Mouse (Mus musculus): ENCODE measurements around the gene Tsx.
"Not testable (repeated sequence)": the region's sequence is repeated elsewhere in the genome, so short reads cannot be mapped to it uniquely, and the experiment has no call there.

Tsx gene

GRCm38 (mm10) chrX:103414167-103414566 is at the start of gene Tsx:
TSS of gene Tsx (plus strand) at chrX:103414467.
- DNase-seq (ENCODE audit: low read depth, low spot score) = no peak

- no peak for DNase-seq (ENCODE audit: low read depth, low spot score)
These were observed 48.1 kb upstream of the Tsx start for GRCm38 (mm10) chrX:103366201-103366600.

DNA sequence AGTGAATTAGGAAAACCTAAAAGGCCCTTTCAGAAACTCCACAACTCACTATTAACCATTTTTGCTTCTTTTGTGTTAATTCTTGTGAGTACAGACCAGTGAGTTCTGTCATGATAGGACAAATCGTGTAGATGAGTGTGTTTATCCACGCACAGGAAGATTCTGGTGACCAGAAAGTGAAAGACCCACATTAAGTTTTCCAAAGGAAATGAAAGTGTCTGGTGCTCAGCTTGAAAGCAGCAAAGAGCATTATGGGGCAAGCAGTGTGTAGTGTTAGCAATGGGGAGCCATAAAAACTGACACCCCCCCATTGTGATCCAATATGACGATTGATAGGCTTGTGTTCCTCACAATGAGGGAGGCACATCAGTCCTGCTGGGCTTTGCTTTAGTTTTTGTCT is 45.6 kb upstream of the Tsx start:
- no peak for DNase-seq (ENCODE audit: low read depth, low spot score)

DNA sequence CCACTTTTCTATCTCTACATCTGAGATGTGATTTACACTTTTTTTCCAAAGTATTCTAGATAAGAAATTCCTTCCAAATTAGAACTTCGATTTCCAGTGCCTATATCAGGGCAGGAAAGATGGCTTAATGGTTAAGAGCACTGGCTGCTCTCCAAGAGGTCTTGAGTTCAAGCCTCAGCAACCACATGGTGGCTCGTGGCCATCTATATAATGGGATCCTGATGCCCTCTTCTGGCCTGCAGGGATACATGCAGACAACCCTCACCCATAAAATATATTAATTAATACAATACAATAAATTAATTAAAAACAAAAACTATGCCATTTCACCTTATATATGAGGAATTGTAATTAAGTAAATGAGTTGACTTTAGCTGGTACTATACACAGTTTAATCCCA is 43.0 kb upstream of the Tsx start:
- no peak for DNase-seq (ENCODE audit: low read depth, low spot score)

DNA sequence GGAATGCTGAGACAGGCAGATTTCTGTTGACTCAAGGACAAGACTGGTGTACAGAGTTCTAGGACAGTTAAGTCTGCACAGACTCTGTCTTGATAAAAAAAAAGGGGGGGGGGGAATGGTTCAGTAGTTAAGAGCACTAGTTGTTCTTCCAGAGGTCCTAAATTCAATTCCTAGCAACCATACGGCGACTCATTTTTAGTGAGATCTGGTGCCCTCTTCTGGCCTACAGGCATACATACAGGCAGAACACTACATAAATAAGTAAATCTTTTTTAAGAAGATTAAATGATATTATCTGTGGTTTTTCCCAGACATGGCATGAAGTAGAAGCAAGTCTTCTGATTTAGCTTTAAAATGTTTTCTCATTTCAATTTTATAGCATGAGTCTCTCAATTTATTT is 42.6 kb upstream of the Tsx start:
- no peak for DNase-seq (ENCODE audit: low read depth, low spot score)

- DNase-seq (ENCODE audit: low read depth, low spot score) = no peak
These were observed 40.0 kb upstream of the Tsx start for GRCm38 (mm10) chrX:103374250-103374649.

- DNase-seq (ENCODE audit: low read depth, low spot score) = no peak
These were observed 29.7 kb upstream of the Tsx start for GRCm38 (mm10) chrX:103384528-103384927.

DNA sequence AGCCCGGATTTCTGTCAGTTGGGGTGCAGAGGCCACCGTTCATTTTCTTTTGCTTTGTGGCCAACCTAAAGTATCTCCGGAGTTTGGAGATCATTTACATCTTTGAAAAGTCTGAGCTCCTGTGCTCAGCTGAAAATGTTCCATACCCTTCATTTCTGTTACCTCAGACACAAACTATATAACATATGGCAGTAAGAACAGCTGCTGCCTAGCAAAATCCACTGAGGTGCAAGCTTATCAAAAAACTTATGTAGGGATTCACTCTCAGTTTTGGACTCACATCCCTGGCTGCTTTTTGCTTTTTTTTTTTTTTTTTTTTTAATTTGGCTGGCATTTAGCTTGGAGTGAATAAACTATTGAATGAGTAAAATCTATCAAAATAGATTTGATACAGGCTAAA is 26.1 kb upstream of the Tsx start:
- no peak for DNase-seq (ENCODE audit: low read depth, low spot score)

DNA sequence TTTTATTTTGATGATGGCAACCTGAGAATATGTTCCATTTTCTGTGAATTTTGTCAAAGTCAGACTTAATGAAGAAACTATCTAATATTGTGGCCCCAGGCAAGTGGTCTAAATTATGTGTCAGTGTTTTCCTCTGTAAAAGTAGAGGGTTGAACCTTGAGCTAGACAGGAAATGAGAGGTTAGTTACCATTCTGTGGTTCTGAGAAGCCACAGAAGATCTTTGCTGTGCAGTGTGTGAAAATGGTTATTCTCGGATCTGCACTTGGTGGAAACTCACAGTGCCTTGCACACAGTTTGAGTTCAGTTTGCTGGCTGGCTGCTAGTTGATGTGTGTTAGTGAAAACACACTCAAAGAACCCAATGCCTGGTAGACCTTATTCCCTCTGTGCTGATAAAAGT is 20.4 kb upstream of the Tsx start:
- DNase-seq (ENCODE audit: low read depth, low spot score) = no peak

DNA sequence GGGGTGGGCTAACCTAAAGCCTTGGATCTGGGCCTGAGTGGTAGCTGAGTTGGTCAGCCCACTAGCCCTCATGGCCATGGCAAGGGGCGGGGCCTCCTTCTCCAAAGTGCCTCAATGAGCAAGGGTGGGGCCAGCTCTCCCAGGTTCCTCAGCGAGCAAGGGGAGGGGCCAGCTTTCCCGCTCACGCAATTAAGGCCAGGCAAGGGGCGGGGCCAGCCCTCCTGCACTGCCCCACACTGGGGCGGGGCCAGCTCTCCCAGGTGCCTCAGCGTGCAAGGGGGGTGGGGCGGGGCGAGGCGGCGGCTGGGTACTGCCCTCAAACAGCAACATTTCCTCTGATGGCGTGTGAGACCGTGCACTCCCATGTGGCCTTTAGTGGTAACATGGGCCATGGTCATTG is 9.2 kb upstream of the Tsx start:
- DNase-seq (ENCODE audit: low read depth, low spot score) = no peak

GRCm38 (mm10) chrX:103421710-103422109 is 7.4 kb downstream of the Tsx start, which contains the start of gene Gm26992:
TSS of gene Gm26992 (plus strand) at chrX:103422010.
- DNase-seq (ENCODE audit: low read depth, low spot score) = no peak

DNA sequence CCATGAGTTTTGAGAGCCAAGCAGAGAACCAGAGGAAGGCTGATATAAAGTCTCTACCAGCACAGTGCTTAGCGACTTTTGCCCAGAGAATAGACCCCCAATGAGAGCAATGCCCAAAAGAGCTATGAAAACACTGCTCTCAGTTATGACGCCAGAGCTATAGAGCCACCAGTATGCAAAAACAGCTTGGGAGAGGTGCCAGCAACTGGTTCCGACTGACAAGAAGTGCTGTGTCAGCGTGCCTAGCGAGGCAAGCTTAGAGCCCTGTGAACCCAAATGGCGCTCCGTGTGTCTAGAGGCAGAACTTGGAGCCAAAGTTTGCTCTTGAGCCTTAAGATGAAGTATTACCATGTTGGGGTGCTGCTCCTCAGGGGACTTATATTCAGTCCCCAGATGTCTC is 13.4 kb downstream of the Tsx start:
- DNase-seq (ENCODE audit: low read depth, low spot score) = no peak

GRCm38 (mm10) chrX:103432293-103432692 is 18.0 kb downstream of the Tsx start:
- DNase-seq (ENCODE audit: low read depth, low spot score) = no peak

GRCm38 (mm10) chrX:103438023-103438422 is 23.8 kb downstream of the Tsx start:
- DNase-seq (ENCODE audit: low read depth, low spot score) = no peak

- DNase-seq (ENCODE audit: low read depth, low spot score) = peak; percentile 20
These were observed 26.5 kb downstream of the Tsx start for GRCm38 (mm10) chrX:103440803-103441202.

DNA sequence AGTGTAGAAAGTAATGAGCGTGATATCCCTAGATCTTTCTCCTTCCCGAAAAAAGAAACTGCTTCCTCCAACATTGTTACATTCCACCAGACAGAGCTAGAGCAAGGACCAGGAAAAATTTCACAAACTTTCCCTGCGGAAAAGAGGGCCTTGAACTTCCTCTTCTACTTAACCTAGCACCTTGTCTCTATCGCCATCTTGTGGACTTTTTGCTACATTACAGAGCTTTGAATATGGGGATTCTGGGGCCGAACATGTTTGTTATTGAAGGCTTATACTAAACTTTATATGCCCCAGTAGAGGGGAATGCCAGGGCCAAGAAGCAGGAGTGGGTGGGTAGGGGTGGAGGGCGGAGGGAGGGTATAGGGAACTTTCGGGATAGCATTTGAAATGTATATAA is 29.5 kb downstream of the Tsx start:
- peak; percentile 25 for DNase-seq (ENCODE audit: low read depth, low spot score)

DNA sequence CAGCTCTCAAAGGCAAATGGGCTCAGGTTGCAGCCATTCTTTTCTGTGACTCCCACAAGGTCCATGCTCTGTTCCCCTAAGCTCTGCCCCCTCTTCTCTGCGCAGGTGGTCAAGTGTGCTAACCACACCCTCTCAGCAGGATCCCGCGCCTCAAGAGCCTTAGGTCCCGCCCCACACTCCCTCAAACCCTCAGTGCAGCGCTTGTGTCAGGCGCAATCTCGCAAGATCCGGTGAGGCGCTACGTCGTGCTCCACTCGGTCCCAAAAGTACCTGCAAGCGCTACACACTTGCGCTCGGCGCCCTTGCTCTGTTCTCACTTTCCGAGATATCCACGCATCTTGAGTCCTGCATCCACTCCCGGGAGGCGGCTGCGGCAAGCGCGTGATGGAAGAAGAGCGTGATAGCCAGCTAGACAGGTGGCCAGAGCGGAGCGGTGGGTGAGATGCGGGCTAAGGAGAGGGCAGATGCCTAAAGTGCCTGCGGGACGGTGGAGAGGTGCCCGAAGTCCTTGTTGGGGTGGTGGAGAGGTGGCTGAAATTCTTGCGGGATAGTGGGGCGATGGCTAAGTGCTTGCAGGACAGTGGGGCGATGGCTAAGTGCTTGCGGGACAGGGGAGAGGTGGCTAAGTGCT is 33.4 kb downstream of the Tsx start:
- no peak for DNase-seq (ENCODE audit: low read depth, low spot score)

DNA sequence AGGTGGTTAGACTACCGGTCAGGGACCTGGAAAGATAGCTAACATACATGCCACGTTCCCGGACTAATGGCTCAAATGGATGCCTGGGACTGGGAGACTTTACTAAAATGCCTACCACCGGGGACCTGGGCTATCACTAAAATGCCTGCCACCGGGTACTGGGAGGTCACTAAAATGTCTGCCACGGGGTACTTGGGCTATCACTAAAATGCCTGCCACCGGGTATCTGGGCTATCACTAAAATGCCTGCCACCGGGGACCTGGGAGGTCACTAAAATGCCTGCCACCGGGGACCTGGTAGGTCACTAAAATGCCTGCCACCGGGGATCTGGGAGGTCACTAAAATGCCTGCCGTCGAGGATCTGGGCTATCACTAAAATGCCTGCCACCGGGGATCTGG is 34.2 kb downstream of the Tsx start:
- DNase-seq (ENCODE audit: low read depth, low spot score) = not testable (repeated sequence)

DNA sequence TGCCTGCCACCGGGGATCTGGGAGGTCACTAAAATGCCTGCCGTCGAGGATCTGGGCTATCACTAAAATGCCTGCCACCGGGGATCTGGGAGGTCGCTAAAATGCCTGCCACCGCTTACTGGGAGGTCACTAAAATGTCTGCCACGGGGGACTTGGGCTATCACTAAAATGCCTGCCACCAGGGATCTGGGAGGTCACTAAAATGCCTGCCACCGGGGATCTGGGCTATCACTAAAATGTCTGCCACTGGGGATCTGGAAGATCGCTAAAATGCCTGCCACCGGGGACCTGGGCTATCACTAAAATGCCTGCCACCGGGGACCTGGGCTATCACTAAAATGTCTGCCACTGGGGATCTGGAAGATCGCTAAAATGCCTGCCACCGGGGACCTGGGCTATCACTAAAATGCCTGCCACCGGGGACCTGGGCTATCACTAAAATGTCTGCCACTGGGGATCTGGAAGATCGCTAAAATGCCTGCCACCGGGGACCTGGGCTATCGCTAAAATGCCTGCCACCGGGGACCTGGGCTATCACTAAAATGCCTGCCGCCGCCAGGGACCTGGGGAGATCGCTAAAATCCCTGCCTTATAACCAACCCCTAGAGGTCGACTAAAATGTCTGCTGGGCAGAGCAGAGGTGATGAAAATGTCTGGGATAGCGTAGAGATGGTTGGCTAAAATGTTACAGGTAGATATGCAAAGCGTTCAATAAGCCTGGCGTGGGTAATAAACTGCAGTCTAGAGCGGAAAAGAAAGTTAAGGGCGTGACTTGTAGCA is 34.9 kb downstream of the Tsx start:
- DNase-seq (ENCODE audit: low read depth, low spot score) = not testable (repeated sequence)

DNA sequence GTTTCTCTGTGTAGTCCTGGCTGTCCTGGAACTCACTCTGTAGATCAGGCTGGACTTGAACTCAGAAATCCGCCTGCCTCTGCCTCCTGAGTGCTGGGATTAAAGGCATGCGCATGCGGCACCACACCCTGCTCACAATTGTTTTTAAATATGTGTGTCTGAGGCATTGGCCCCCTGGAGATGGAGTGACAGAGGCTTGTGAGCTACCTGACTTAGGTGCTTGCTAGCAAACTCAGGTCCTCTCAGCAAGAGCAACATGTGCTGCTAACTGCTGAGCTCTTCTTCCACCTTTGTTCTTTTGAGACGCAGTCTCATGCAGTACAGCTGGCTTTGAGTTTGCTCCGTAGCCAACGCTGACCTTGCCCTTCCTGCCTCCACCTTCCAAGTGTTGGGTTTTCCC is 38.5 kb downstream of the Tsx start:
- DNase-seq (ENCODE audit: low read depth, low spot score) = no peak

- no peak for DNase-seq (ENCODE audit: low read depth, low spot score)
These were observed 45.8 kb downstream of the Tsx start for GRCm38 (mm10) chrX:103460056-103460455.

DNA sequence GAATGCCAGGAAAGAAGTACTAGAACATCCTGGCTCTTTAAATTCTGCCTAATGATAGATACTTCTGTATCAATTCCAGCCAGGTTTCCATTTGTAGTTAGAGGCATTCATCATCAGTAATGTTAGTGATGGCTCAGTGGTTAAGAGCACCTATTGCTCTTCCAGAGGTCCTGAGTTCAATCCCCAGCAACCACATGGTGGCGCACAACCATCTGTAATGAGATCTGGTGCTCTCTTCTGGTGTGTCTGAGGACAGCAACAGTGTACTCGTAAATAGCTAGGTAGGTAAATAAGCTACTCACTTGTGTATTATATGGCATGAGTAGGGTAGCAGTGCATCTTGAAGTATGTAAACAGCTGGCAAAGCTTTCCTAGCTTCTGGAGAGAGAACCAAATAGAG is 54.7 kb downstream of the Tsx start:
- DNase-seq (ENCODE audit: low read depth, low spot score) = no peak

DNA sequence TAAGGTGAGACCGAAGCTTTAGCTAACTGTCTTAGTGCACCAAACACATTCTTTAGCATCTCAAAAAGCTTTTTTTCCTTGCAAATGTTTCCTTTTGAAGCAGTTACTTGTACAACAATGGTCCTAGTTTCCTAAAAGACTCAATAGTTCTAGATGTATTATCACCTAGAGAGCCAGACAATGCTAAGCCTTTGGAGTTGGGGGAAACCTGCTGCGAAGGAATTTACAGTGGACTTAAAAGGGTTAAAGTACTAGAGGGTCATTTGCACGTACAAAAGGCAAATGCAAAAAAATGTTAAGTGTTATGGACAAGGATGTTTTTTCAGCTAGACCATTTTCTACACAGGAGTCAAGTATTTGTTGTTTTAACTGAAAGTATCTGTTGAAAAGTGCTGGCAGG is 58.1 kb downstream of the Tsx start:
- no peak for DNase-seq (ENCODE audit: low read depth, low spot score)

Data from retina, adult 2 months (tissue).